Mouse (Mus musculus): Measurements from ENCODE around the gene Sys1. TPM values are rescaled to one million over a fixed set of nuclear protein-coding genes. Genes with fewer than 3 reads are reported as not detected.

Gene Sys1
- total RNA-seq, 2 experiments from 2014 or later: 38.0 to 44.4 TPM

- intact Hi-C loops (cut with DNase I): no loop called here
- no peak for DNase-seq (ENCODE audit: low spot score in 2 of 2)
These were observed 11.2 kb upstream of the Sys1 start for GRCm38 (mm10) chr2:164445399-164446085.

GRCm38 (mm10) chr2:164446086-164446469, 10.7 kb upstream of the Sys1 start:
- no peak for DNase-seq (ENCODE audit: low spot score in 2 of 2)
- intact Hi-C loops (cut with DNase I): no loop called here

GRCm38 (mm10) chr2:164448140-164448539, 8.6 kb upstream of the Sys1 start:
- DNase-seq (ENCODE audit: low spot score in 2 of 2): no peak
- intact Hi-C loops (cut with DNase I): no loop called here

- DNase-seq (ENCODE audit: low spot score in 2 of 2): no peak
- intact Hi-C loops (cut with DNase I): no loop called here
These were observed 7.8 kb upstream of the Sys1 start for GRCm38 (mm10) chr2:164448921-164449320.

- intact Hi-C loops (cut with DNase I): loop anchor here (10.0 kb wide), 1 partner anchor 115 kb away; the partner anchor contains the start of gene Wfdc2
These were observed 7.3 kb upstream of the Sys1 start for GRCm38 (mm10) chr2:164449341-164450042.

GRCm38 (mm10) chr2:164452000-164452676, 4.6 kb upstream of the Sys1 start:
- intact Hi-C loops (cut with DNase I): loop anchor here (10.0 kb wide), 1 partner anchor 113 kb away; the partner anchor contains the start of gene Wfdc2
- no peak for DNase-seq (ENCODE audit: low spot score in 2 of 2)

More at GRCm38 (mm10) chr2:164449341-164450042, 7.3 kb upstream of the Sys1 start:
- no peak for DNase-seq (ENCODE audit: low spot score in 2 of 2)

GRCm38 (mm10) chr2:164453047-164453757, 3.6 kb upstream of the Sys1 start:
- intact Hi-C loops (cut with DNase I): loop anchor here (10.0 kb wide), 1 partner anchor 112 kb away; the partner anchor contains the start of gene Wfdc2
- DNase-seq (ENCODE audit: low spot score in 2 of 2): no peak

- intact Hi-C loops (cut with DNase I): loop anchor here (2.0 to 10.0 kb wide), 2 partner anchors 37 to 111 kb away; partner anchors contain the start of gene Wfdc2
- DNase-seq (ENCODE audit: low spot score in 2 of 2): no peak
These were observed 2.8 kb upstream of the Sys1 start for GRCm38 (mm10) chr2:164453887-164454500.

- intact Hi-C loops (cut with DNase I): loop anchor here (2.0 to 10.0 kb wide), 2 partner anchors 38 to 110 kb away; partner anchors contain the start of gene Wfdc2
- DNase-seq (ENCODE audit: low spot score in 2 of 2): peak; percentile 87 to 95
These were observed 1.9 kb upstream of the Sys1 start for GRCm38 (mm10) chr2:164454846-164455245.

- DNase-seq (ENCODE audit: low spot score in 2 of 2): no peak
- intact Hi-C loops (cut with DNase I): loop anchor here (2.0 to 10.0 kb wide), 2 partner anchors 39 to 109 kb away; partner anchors contain the start of gene Wfdc2
These were observed 1.2 kb upstream of the Sys1 start for GRCm38 (mm10) chr2:164455421-164456190.

- DNase-seq (ENCODE audit: low spot score in 2 of 2): no peak
- intact Hi-C loops (cut with DNase I): loop anchor here (10.0 kb wide), 1 partner anchor 108 kb away; the partner anchor contains the start of gene Wfdc2
These were observed 351 bp upstream of the Sys1 start for GRCm38 (mm10) chr2:164456413-164456812.

GRCm38 (mm10) chr2:164457942-164458341, 1.2 kb downstream of the Sys1 start:
- intact Hi-C loops (cut with DNase I): loop anchor here (10.0 kb wide), 1 partner anchor 107 kb away; the partner anchor contains the start of gene Wfdc2
- DNase-seq (ENCODE audit: low spot score in 2 of 2): no peak

- intact Hi-C loops (cut with DNase I): loop anchor here (10.0 kb wide), 1 partner anchor 106 kb away; the partner anchor contains the start of gene Wfdc2
- no peak for DNase-seq (ENCODE audit: low spot score in 2 of 2)
These were observed 1.8 kb downstream of the Sys1 start for GRCm38 (mm10) chr2:164458535-164458934.

- DNase-seq (ENCODE audit: low spot score in 2 of 2): peak; percentile 97 to 98
- intact Hi-C loops (cut with DNase I): loop anchor here (2.0 kb wide), 1 partner anchor 36 kb away; the partner anchor contains the start of gene Pigt
These were observed 4.2 kb downstream of the Sys1 start, which contains the start of gene Gm20458 for GRCm38 (mm10) chr2:164460745-164461551. Gene Gm20458, plus strand, starts transcription at chr2:164460967.

GRCm38 (mm10) chr2:164465161-164465560, 8.4 kb downstream of the Sys1 start:
- intact Hi-C loops (cut with DNase I): no loop called here
- no peak for DNase-seq (ENCODE audit: low spot score in 2 of 2)

- DNase-seq (ENCODE audit: low spot score in 2 of 2): no peak
- intact Hi-C loops (cut with DNase I): no loop called here
These were observed 10.0 kb downstream of the Sys1 start for GRCm38 (mm10) chr2:164466787-164467186.

- DNase-seq (ENCODE audit: low spot score in 2 of 2): peak; percentile 67
- intact Hi-C loops (cut with DNase I): loop anchor here (5.0 kb wide), 1 partner anchor 47 kb away; no protein-coding TSS in a partner anchor
These were observed 13.5 kb downstream of the Sys1 start for GRCm38 (mm10) chr2:164470254-164470653.

Measured in left cerebral cortex, postnatal 14 days (tissue).